Comparison of ENCODE assay signal across 35 mouse cellular contexts in genomic region chr4:115519444-115519843, GRCm38 (mm10). TPM values are rescaled to one million over a fixed set of nuclear protein-coding genes. Genes with fewer than 3 reads are reported as not detected.
"Had no signal": no experiment of that assay in that cellular context is flagged by ENCODE, and none has a peak within 500 bp of the region (broad histone marks: within the 10 kb centered on the region; RNA-seq: fewer than 3 reads in every experiment).

No protein-coding gene starts in this region.

- H3K27me3 ChIP-seq: heart, embryonic 13.5 days; heart, embryonic 15.5 days; hindbrain, embryonic 12.5 days; intestine, embryonic 15.5 days; limb, embryonic 12.5 days; liver, embryonic 12.5 days had no signal

- H3K27ac ChIP-seq: gastrocnemius, adult 2 months; heart, adult 2 months; heart, embryonic 13.5 days; heart, embryonic 15.5 days; hindbrain, embryonic 10.5 days; hindbrain, embryonic 12.5 days; hindbrain, embryonic 14.5 days; intestine, embryonic 15.5 days; layer of hippocampus, adult 2 months; left cerebral cortex, adult 2 months; limb, embryonic 10.5 days; limb, embryonic 12.5 days; liver, embryonic 12.5 days; liver, embryonic 14.5 days had no signal

- DNase-seq: gastrocnemius, adult 2 months; gastrocnemius, postnatal 10 days; gastrocnemius, postnatal 25 days; heart, adult 2 months; heart, postnatal 14 days; heart, postnatal 36 days; kidney, adult 8-10 months; kidney, postnatal 10 days; kidney, postnatal 25 days; kidney, postnatal 4 days had no signal

- H3K9me3 ChIP-seq: heart, embryonic 13.5 days; heart, embryonic 15.5 days; hindbrain, embryonic 10.5 days; hindbrain, embryonic 12.5 days; intestine, embryonic 15.5 days; limb, embryonic 10.5 days; limb, embryonic 12.5 days; liver, embryonic 12.5 days had no signal

- H3K4me3 ChIP-seq: gastrocnemius, adult 2 months; heart, adult 2 months; heart, embryonic 13.5 days; heart, embryonic 15.5 days; hindbrain, embryonic 10.5 days; hindbrain, embryonic 12.5 days; intestine, embryonic 15.5 days; layer of hippocampus, adult 2 months; left cerebral cortex, adult 2 months; limb, embryonic 10.5 days; limb, embryonic 12.5 days; liver, embryonic 12.5 days had no signal

- H3K9ac ChIP-seq: heart, embryonic 13.5 days; heart, embryonic 15.5 days; hindbrain, embryonic 12.5 days; hindbrain, embryonic 14.5 days; intestine, embryonic 15.5 days; limb, embryonic 12.5 days; liver, embryonic 12.5 days; liver, embryonic 14.5 days had no signal

- H3K4me1 ChIP-seq: heart, embryonic 13.5 days; heart, embryonic 15.5 days; hindbrain, embryonic 10.5 days; hindbrain, embryonic 12.5 days; intestine, embryonic 15.5 days; limb, embryonic 10.5 days; limb, embryonic 12.5 days; liver, embryonic 12.5 days had no signal

- H3K36me3 ChIP-seq: heart, embryonic 13.5 days; heart, embryonic 15.5 days; hindbrain, embryonic 10.5 days; hindbrain, embryonic 12.5 days; intestine, embryonic 15.5 days; limb, embryonic 10.5 days; limb, embryonic 12.5 days; liver, embryonic 12.5 days had no signal

RNA-seq across cellular contexts. Expression of gene Cyp4a10, which starts 1.4 kb away (rescaled TPM):
- total RNA-seq: gastrocnemius, adult 2 months; gastrocnemius, postnatal 10 days; gastrocnemius, postnatal 25 days; granulocyte monocyte progenitor cell, adult 5-6 weeks; layer of hippocampus, adult 2 months; layer of hippocampus, postnatal 10 days; layer of hippocampus, postnatal 25 days; left cerebral cortex, adult 2 months; left cerebral cortex, postnatal 14 days; left cerebral cortex, postnatal 36 days had no signal
- polyA plus RNA-seq: frontal cortex, adult 2 months; heart, adult 2 months; heart, embryonic 13.5 days; heart, embryonic 15.5 days; heart, postnatal 0 days; hindbrain, embryonic 10.5 days; hindbrain, embryonic 12.5 days; hindbrain, embryonic 14.5 days; hindbrain, embryonic 16.5 days; inflammation-experienced regulatory T-cells, adult 6 months; limb, embryonic 10.5 days; limb, embryonic 12.5 days; limb, embryonic 14.5 days; liver, embryonic 12.5 days; liver, embryonic 14.5 days had no signal

RNA-seq across cellular contexts. Expression of gene Cyp4a14, which starts 23.5 kb away (rescaled TPM):
- total RNA-seq: gastrocnemius, adult 2 months; gastrocnemius, postnatal 10 days; gastrocnemius, postnatal 25 days; granulocyte monocyte progenitor cell, adult 5-6 weeks; heart, adult 2 months; heart, postnatal 14 days; heart, postnatal 36 days; layer of hippocampus, adult 2 months; layer of hippocampus, postnatal 10 days; layer of hippocampus, postnatal 25 days; left cerebral cortex, adult 2 months; left cerebral cortex, postnatal 14 days; left cerebral cortex, postnatal 36 days had no signal
- polyA plus RNA-seq: frontal cortex, adult 2 months; heart, adult 2 months; heart, embryonic 13.5 days; heart, embryonic 15.5 days; hindbrain, embryonic 10.5 days; hindbrain, embryonic 12.5 days; hindbrain, embryonic 14.5 days; hindbrain, embryonic 16.5 days; inflammation-experienced regulatory T-cells, adult 6 months; intestine, embryonic 15.5 days; kidney, embryonic 14.5 days; limb, embryonic 10.5 days; limb, embryonic 12.5 days; limb, embryonic 14.5 days; liver, embryonic 12.5 days; liver, embryonic 14.5 days had no signal

RNA-seq across cellular contexts. Expression of gene Cyp4a31, which starts 44.0 kb away (rescaled TPM):
- total RNA-seq: gastrocnemius, adult 2 months; gastrocnemius, postnatal 10 days; gastrocnemius, postnatal 25 days; gastrocnemius, postnatal 4 days; granulocyte monocyte progenitor cell, adult 5-6 weeks; heart, adult 2 months; heart, postnatal 14 days; heart, postnatal 36 days; layer of hippocampus, adult 2 months; layer of hippocampus, postnatal 10 days; layer of hippocampus, postnatal 25 days; left cerebral cortex, adult 2 months; left cerebral cortex, postnatal 14 days; left cerebral cortex, postnatal 36 days had no signal
- polyA plus RNA-seq: frontal cortex, adult 2 months; heart, adult 2 months; heart, embryonic 13.5 days; heart, embryonic 15.5 days; heart, postnatal 0 days; hindbrain, embryonic 10.5 days; hindbrain, embryonic 12.5 days; hindbrain, embryonic 14.5 days; hindbrain, embryonic 16.5 days; inflammation-experienced regulatory T-cells, adult 6 months; intestine, embryonic 15.5 days; intestine, postnatal 0 days; limb, embryonic 10.5 days; limb, embryonic 12.5 days; limb, embryonic 14.5 days; liver, embryonic 12.5 days had no signal
